Mouse (Mus musculus) hindbrain, postnatal 0 days (tissue): ENCODE measurements around the gene Gm13040. TPM values are rescaled to one million over a fixed set of nuclear protein-coding genes. Genes with fewer than 3 reads are reported as not detected.
"Not testable (repeated sequence)": the region's sequence is repeated elsewhere in the genome, so short reads cannot be mapped to it uniquely, and the experiment has no call there.

Experiments
- ATAC-seq: fragments of 200-750 bp; cut with Nextera tagmentation; 2 replicates; pipeline ENCODE4 v1.8.0; 2017; ENCODE audit warnings: mild to moderate bottlenecking, moderate TSS enrichment, moderate library complexity
- DNase-seq: peaks from one replicate; pipeline ENCODE4 v3.0.0-alpha.2; 2015; ENCODE audit warnings: low spot score
- H3K27ac ChIP-seq: fragments of 300-500 bp; sonication (generic); 2 replicates; pipeline ENCODE4 v1.5.1; 2014; ENCODE audit warnings: mild to moderate bottlenecking
- H3K27me3 ChIP-seq: fragments of 300-500 bp; sonication (generic); 2 replicates; pipeline ENCODE4 v1.6.1; 2014; ENCODE audit warnings: low read length, mixed read lengths; ENCODE audit not compliant: insufficient read depth
- H3K36me3 ChIP-seq: fragments of 300-500 bp; sonication (generic); 2 replicates; pipeline ENCODE4 v1.6.1; 2014; ENCODE audit warnings: low read length, mixed read lengths; ENCODE audit not compliant: insufficient read depth
- H3K4me1 ChIP-seq: fragments of 300-500 bp; sonication (generic); 2 replicates; pipeline ENCODE4 v1.6.1; 2014; ENCODE audit warnings: antibody characterized with exemption, low read length, mixed read lengths; ENCODE audit not compliant: insufficient read depth
- H3K4me2 ChIP-seq: fragments of 300-500 bp; sonication (generic); 2 replicates; pipeline ENCODE4 v1.6.1; 2014; ENCODE audit warnings: low read depth, mild to moderate bottlenecking, low read length, moderate library complexity, mixed read lengths
- H3K4me3 ChIP-seq: fragments of 300-500 bp; sonication (generic); 2 replicates; pipeline ENCODE4 v1.5.1; 2014; ENCODE audit warnings: low read length
- H3K9ac ChIP-seq: fragments of 300-500 bp; sonication (generic); replicated peaks from 2 replicates; pipeline ENCODE4 v1.6.1; 2014; ENCODE audit warnings: mild to moderate bottlenecking, low read length, moderate library complexity, mixed read lengths
- H3K9me3 ChIP-seq: fragments of 300-500 bp; sonication (generic); 2 replicates; pipeline ENCODE4 v1.6.1; 2016; ENCODE audit warnings: low read length, mixed read lengths
- CTCF ChIP-seq: IDR thresholded peaks from 2 replicates; pipeline ENCODE4 v1.5.1; 2016; ENCODE audit warnings: antibody characterized with exemption, control low read depth, low read depth
- WGBS: fragments of 180-500 bp; shearing (Covaris S2); extraction: QIAGEN DNeasy Blood & Tissue Kit; methylation state at CpG from one replicate; pipeline ENCODE4 v1.1.7; 2014; 5-methylcytosine and 5-hydroxymethylcytosine counted together
- polyA plus RNA-seq: library from polyadenylated mRNA; unstranded; fragments of >200 nt; fragmentation: Nextera tagmentation; extraction: Ambion mirVana; gene quantifications from 2 replicates; pipeline ENCODE4 v1.2.1, GENCODE M21; 2015
- total RNA-seq: library from RNA; depleted of rRNA; stranded (reverse); fragments of >200 nt; gene quantifications from 2 replicates; pipeline ENCODE4 v1.2.3, GENCODE M21; 2014; rRNA removed

Gene Gm13040
- not detected in 2 replicates for total RNA-seq
- polyA plus RNA-seq: not detected in 2 replicates

- not testable (repeated sequence) for H3K4me1 ChIP-seq, DNase-seq, H3K9ac ChIP-seq, H3K4me2 ChIP-seq, H3K27me3 ChIP-seq, H3K36me3 ChIP-seq, H3K4me3 ChIP-seq, ATAC-seq, H3K9me3 ChIP-seq, H3K27ac ChIP-seq
- WGBS: no CpG with 5 or more reads among the region's 3 CpGs
These were observed at the start of gene Gm13040 for GRCm38 (mm10) chr4:143535654-143536053. TSS of gene Gm13040 (plus strand) at chr4:143535954.

DNA sequence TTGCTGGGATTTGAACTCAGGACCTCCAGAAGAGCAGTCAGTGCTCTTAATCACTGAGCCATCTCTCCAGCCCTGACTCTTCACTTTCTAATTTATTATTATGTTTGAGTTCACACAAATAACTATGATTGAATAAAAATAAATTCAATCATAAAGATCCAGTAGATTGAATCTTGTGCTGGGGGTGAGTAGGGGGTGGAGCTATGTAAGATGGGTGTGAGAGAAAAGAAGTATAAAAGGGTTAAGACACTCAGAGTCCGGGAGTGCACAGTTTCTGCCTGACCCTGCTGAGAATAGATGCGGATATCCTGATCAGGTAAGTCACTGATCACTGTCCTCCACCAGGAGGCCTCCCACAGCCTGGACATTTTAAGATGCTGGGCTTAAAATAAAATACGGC lies 24.7 kb upstream of the Gm13040 start, which contains the start of gene Gm13043:
Gene Gm13043 (plus strand): TSS at position 301 of the 400 bp plus-strand sequence.
- no peak for DNase-seq
- H3K4me2 ChIP-seq: no peak within 1 kb of the TSS
- H3K36me3 ChIP-seq: no peaks in the 10 kb centered on the region
- H3K9me3 ChIP-seq: no peaks in the 10 kb centered on the region
- no peak within 1 kb of the TSS for H3K4me3 ChIP-seq
- ATAC-seq: no peak
- no peak within 1 kb of the TSS for H3K27ac ChIP-seq
- TF ChIP-seq CTCF: no peak
- H3K27me3 ChIP-seq: no peaks in the 10 kb centered on the region
- 88% methylated on average over 3 of the region's 3 CpGs for WGBS
- H3K9ac ChIP-seq: no peak within 1 kb of the TSS
- no peaks in the 10 kb centered on the region for H3K4me1 ChIP-seq

DNA sequence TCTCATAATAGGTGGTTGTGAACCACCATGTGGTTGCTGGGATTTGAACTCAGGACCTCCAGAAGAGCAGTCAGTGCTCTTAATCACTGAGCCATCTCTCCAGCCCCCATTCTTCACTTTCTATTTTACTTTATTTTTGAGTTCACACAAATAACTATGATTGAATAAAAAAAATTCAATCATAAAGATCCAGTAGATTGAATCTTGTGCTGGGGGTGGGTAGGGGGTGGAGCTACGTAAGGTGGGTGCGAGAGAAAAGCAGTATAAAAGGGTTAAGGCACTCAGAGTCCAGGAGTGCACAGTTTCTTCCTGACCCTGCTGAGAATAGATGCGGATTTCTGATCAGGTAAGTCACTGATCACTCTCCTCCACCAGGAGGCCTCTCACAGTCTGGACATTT lies 15.6 kb downstream of the Gm13040 start, which contains the start of the genes BC080695 and Gm13057:
Gene BC080695 (plus strand): TSS at position 301 of the 400 bp plus-strand sequence.
Gene Gm13057 (plus strand): TSS at position 310 of the 400 bp plus-strand sequence.
- not testable (repeated sequence) for H3K9me3 ChIP-seq, H3K27me3 ChIP-seq, H3K27ac ChIP-seq, H3K4me2 ChIP-seq, H3K36me3 ChIP-seq, H3K4me3 ChIP-seq, H3K9ac ChIP-seq, H3K4me1 ChIP-seq, ATAC-seq, DNase-seq
- WGBS: no CpG with 5 or more reads among the region's 3 CpGs

Other genes starting within 250 kb of the Gm13040 start
- 31.8 and 56.8 TPM in 2 replicates for gene Pdpn, start 236.4 kb upstream of the Gm13040 start, total RNA-seq
- 45.5 and 51.4 TPM in 2 replicates for gene Pdpn, start 236.4 kb upstream of the Gm13040 start, polyA plus RNA-seq
- 0.29 and 0.63 TPM in 2 replicates for gene Lrrc38, start 186.2 kb upstream of the Gm13040 start, total RNA-seq
- gene Lrrc38, start 186.2 kb upstream of the Gm13040 start, polyA plus RNA-seq: 0.84 and 0.97 TPM in 2 replicates
- not detected in 2 replicates for gene Pramel1, start 141.5 kb upstream of the Gm13040 start, total RNA-seq
- not detected in 2 replicates for gene Pramel1, start 141.5 kb upstream of the Gm13040 start, polyA plus RNA-seq
- gene Pramef8, start 123.5 kb upstream of the Gm13040 start, total RNA-seq: 26.1 and 48.5 TPM in 2 replicates
- gene Pramef8, start 123.5 kb upstream of the Gm13040 start, polyA plus RNA-seq: 16.0 and 18.3 TPM in 2 replicates
- gene Oog4, start 85.6 kb upstream of the Gm13040 start, total RNA-seq: not detected in 2 replicates
- not detected in 2 replicates for gene Oog4, start 85.6 kb upstream of the Gm13040 start, polyA plus RNA-seq
- gene Gm13043, start 24.6 kb upstream of the Gm13040 start, total RNA-seq: not detected in 2 replicates
- gene Gm13043, start 24.6 kb upstream of the Gm13040 start, polyA plus RNA-seq: not detected in 2 replicates
- not detected in 2 replicates for gene BC080695, start 15.7 kb downstream of the Gm13040 start, total RNA-seq
- gene BC080695, start 15.7 kb downstream of the Gm13040 start, polyA plus RNA-seq: not detected in 2 replicates
- not detected in 2 replicates for gene Gm13057, start 15.8 kb downstream of the Gm13040 start, total RNA-seq
- gene Gm13057, start 15.8 kb downstream of the Gm13040 start, polyA plus RNA-seq: not detected in 2 replicates
- gene Gm13083, start 79.0 kb downstream of the Gm13040 start, total RNA-seq: not detected in 2 replicates
- gene Gm13083, start 79.0 kb downstream of the Gm13040 start, polyA plus RNA-seq: not detected in 2 replicates
- gene Gm13088, start 121.3 kb downstream of the Gm13040 start, total RNA-seq: not detected in 2 replicates
- not detected in 2 replicates for gene Gm13088, start 121.3 kb downstream of the Gm13040 start, polyA plus RNA-seq
- gene Gm13089, start 166.8 kb downstream of the Gm13040 start, total RNA-seq: not detected in 2 replicates
- gene Gm13089, start 166.8 kb downstream of the Gm13040 start, polyA plus RNA-seq: not detected in 2 replicates
- not detected in 2 replicates for gene Gm13078, start 183.5 kb downstream of the Gm13040 start, total RNA-seq
- not detected in 2 replicates for gene Gm13078, start 183.5 kb downstream of the Gm13040 start, polyA plus RNA-seq